Mouse (Mus musculus): ENCODE measurements around the gene Cacna1c. TPM values are rescaled to one million over a fixed set of nuclear protein-coding genes. Genes with fewer than 3 reads are reported as not detected.

Cacna1c gene
- polyA plus RNA-seq, 1 experiment from 2014 or later, result 5.2 TPM

GRCm38 (mm10) chr6:118825400-118825871 is 370.8 kb downstream of the Cacna1c start:
- WGBS, result 69% methylated on average over 6 of the region's 6 CpGs
- ATAC-seq, result no peak
- no peak overlapping the region for H3K27ac ChIP-seq

DNA sequence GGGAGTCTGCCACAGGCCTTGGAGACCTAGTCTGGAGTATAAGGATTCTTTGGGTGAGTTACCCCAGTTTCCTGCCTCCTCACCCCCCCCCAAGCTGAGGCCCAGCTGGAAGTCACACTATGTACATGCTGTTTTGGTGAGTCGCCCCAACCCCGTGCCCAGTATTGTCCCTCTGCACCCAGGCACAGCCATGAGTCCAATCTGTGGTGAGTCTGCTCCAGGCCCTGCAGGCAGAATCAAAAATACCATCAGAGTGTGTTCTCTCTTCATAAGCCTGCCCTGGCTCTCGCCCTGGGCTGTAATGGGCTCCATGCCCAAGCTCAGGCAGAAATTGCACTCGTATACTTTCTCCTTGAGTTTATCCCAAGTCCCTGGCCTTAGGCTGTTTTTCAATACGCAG is 374.7 kb downstream of the Cacna1c start:
- no peak for ATAC-seq
- whole genome bisulfite sequencing, result 89% methylated on average over 5 of the region's 5 CpGs

More at GRCm38 (mm10) chr6:118825400-118825871, 370.8 kb downstream of the Cacna1c start:
- Histone ChIP-seq H3K4me2 (replicated peaks) (no peak overlapping the region), H3K36me3 (no peaks in the 10 kb centered on the region), H3K27me3 (no peaks in the 10 kb centered on the region), H3K4me3 (replicated peaks) (no peak overlapping the region), H3K4me1 (replicated peaks) (peaks cover 12% of the 10 kb centered on the region), H3K9me3 (no peaks in the 10 kb centered on the region), H3K9ac (replicated peaks) (no peak overlapping the region)

DNA sequence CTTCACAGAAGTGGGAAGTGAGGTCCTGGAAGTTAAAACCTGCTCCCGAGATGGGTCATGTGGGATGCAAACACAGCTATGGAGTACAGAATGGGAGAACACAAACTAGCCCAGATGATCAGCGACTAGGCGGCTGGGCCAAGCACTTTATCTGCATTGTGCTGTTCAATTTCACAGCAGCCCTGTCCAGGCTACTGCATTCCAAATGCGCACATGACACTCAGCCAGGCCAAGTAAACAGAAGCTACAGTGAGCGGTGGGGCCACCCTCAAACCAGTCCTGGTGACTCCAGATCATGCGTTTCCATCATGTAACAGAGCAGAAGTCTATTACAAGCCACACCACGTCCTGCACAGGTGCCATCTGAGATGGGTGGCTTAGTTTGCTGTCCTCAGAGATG is 376.6 kb downstream of the Cacna1c start:
- no peaks in the 10 kb centered on the region for H3K36me3 ChIP-seq
- no peak for ATAC-seq
- H3K9me3 ChIP-seq, result no peaks in the 10 kb centered on the region
- H3K4me2 ChIP-seq (replicated peaks), result no peak overlapping the region
- H3K4me1 ChIP-seq (replicated peaks), result 0 out of 2 replicates have a peak, but pooled peaks cover 7% of the 10 kb centered on the region
- H3K27ac ChIP-seq, result no peak overlapping the region
- 87% methylated on average over 7 of the region's 7 CpGs for WGBS
- no peaks in the 10 kb centered on the region for H3K27me3 ChIP-seq
- no peak overlapping the region for H3K9ac ChIP-seq (replicated peaks)
- H3K4me3 ChIP-seq (replicated peaks), result no peak overlapping the region

More for the DNA sequence above, 374.7 kb downstream of the Cacna1c start:
- Histone ChIP-seq H3K27me3 (no peaks in the 10 kb centered on the region), H3K4me2 (replicated peaks) (no peak overlapping the region), H3K9me3 (no peaks in the 10 kb centered on the region), H3K36me3 (no peaks in the 10 kb centered on the region), H3K9ac (replicated peaks) (no peak overlapping the region), H3K4me1 (replicated peaks) (0 out of 2 replicates have a peak, but pooled peaks cover 4% of the 10 kb centered on the region), H3K4me3 (replicated peaks) (no peak overlapping the region), H3K27ac (no peak overlapping the region)

GRCm38 (mm10) chr6:118817928-118818503 is 378.2 kb downstream of the Cacna1c start:
- Histone ChIP-seq H3K27ac (no peak overlapping the region), H3K27me3 (no peaks in the 10 kb centered on the region), H3K36me3 (no peaks in the 10 kb centered on the region), H3K4me1 (replicated peaks) (0 out of 2 replicates have a peak, but pooled peaks cover 7% of the 10 kb centered on the region), H3K9ac (replicated peaks) (no peak overlapping the region), H3K4me3 (replicated peaks) (no peak overlapping the region), H3K4me2 (replicated peaks) (no peak overlapping the region), H3K9me3 (no peaks in the 10 kb centered on the region)
- 72% methylated on average over 5 of the region's 5 CpGs for WGBS
- no peak for ATAC-seq

GRCm38 (mm10) chr6:118816253-118816652 is 380.0 kb downstream of the Cacna1c start:
- H3K4me2 ChIP-seq (replicated peaks), result no peak overlapping the region
- no peak overlapping the region for H3K9ac ChIP-seq (replicated peaks)
- ATAC-seq, result peak; percentile 34; the same call in 1 of the 2 replicates
- 86% methylated on average over 6 of the region's 6 CpGs for WGBS
- no peaks in the 10 kb centered on the region for H3K27me3 ChIP-seq
- H3K9me3 ChIP-seq, result no peaks in the 10 kb centered on the region
- H3K27ac ChIP-seq, result no peak overlapping the region
- no peak overlapping the region for H3K4me3 ChIP-seq (replicated peaks)
- no peaks in the 10 kb centered on the region for H3K36me3 ChIP-seq
- H3K4me1 ChIP-seq (replicated peaks), result 0 out of 2 replicates have a peak, but pooled peaks cover 7% of the 10 kb centered on the region

DNA sequence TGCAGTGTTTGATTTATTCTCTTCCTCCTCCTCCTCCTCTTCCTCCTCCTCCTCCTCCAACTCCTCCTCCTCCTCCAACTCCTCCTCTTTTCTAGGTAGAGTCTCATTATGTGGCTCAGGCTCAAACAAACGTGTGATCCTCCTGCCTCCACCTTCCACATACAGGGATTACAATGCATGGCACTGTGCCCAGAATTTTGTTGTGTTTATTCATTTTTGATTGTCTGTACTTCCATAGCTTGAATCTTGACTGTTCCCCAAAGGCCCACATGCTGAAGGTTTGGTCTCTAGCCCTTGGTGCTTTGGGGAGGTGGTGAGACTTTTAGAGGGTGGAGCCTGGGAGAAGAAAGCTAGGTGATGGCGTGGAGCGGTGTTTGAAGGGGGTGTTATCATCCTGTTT is 383.7 kb downstream of the Cacna1c start:
- Histone ChIP-seq H3K27me3 (no peaks in the 10 kb centered on the region), H3K9me3 (no peaks in the 10 kb centered on the region), H3K9ac (replicated peaks) (no peak overlapping the region), H3K27ac (no peak overlapping the region), H3K4me3 (replicated peaks) (no peak overlapping the region), H3K36me3 (no peaks in the 10 kb centered on the region), H3K4me1 (replicated peaks) (peaks cover 14% of the 10 kb centered on the region; the same call in 1 of the 2 replicates), H3K4me2 (replicated peaks) (no peak overlapping the region)
- ATAC-seq, result no peak
- WGBS, result 79% methylated on average over 3 of the region's 3 CpGs

GRCm38 (mm10) chr6:118812007-118812406 is 384.2 kb downstream of the Cacna1c start:
- Histone ChIP-seq H3K9ac (replicated peaks) (no peak overlapping the region), H3K4me3 (replicated peaks) (no peak overlapping the region), H3K9me3 (no peaks in the 10 kb centered on the region), H3K27me3 (no peaks in the 10 kb centered on the region), H3K4me2 (replicated peaks) (no peak overlapping the region), H3K4me1 (replicated peaks) (peaks cover 14% of the 10 kb centered on the region; the same call in 1 of the 2 replicates), H3K36me3 (no peaks in the 10 kb centered on the region), H3K27ac (no peak overlapping the region)
- WGBS, result 89% methylated on average over 4 of the region's 4 CpGs
- no peak for ATAC-seq

GRCm38 (mm10) chr6:118810834-118811233 is 385.4 kb downstream of the Cacna1c start:
- no peak for ATAC-seq

DNA sequence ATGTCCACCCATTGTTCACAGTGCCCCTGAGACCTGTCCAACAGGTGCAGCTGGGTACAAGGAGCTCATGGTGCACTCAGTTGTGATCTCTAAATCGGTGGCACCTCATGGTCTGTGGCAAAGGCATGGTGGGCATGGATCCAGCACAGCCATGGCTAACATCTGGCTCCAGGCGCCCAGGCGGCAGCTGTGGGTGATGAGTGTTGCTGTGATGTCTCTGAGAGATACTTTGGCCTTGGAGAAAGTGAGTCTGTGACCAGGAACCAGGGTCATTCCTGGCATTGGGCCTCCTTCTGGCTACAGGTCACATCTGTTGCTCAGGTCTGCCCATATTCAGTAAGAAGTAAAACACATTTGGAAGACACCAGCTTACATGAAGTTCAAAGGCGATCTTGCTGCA is 391.1 kb downstream of the Cacna1c start:
- no peak for ATAC-seq
- no peaks in the 10 kb centered on the region for H3K27me3 ChIP-seq
- WGBS, result 89% methylated on average over 4 of the region's 4 CpGs

More at GRCm38 (mm10) chr6:118810834-118811233, 385.4 kb downstream of the Cacna1c start:
- no peaks in the 10 kb centered on the region for H3K9me3 ChIP-seq
- H3K36me3 ChIP-seq, result no peaks in the 10 kb centered on the region
- no peak overlapping the region; the same call in 1 of the 2 replicates for H3K9ac ChIP-seq (replicated peaks)
- 17% methylated on average over 1 of the region's 1 CpGs for WGBS
- peaks cover 11% of the 10 kb centered on the region; the same call in 1 of the 2 replicates for H3K4me1 ChIP-seq (replicated peaks)
- no peak overlapping the region for H3K4me2 ChIP-seq (replicated peaks)
- no peaks in the 10 kb centered on the region for H3K27me3 ChIP-seq
- no peak overlapping the region for H3K27ac ChIP-seq
- H3K4me3 ChIP-seq (replicated peaks), result no peak overlapping the region

GRCm38 (mm10) chr6:118802286-118802685 is 393.9 kb downstream of the Cacna1c start:
- Histone ChIP-seq H3K27ac (no peak overlapping the region), H3K27me3 (no peaks in the 10 kb centered on the region), H3K4me1 (replicated peaks) (0 out of 2 replicates have a peak, but pooled peaks cover 5% of the 10 kb centered on the region), H3K9ac (replicated peaks) (no peak overlapping the region), H3K4me2 (replicated peaks) (no peak overlapping the region), H3K4me3 (replicated peaks) (no peak overlapping the region), H3K9me3 (no peaks in the 10 kb centered on the region), H3K36me3 (no peaks in the 10 kb centered on the region)
- no peak for ATAC-seq
- 65% methylated on average over 11 of the region's 11 CpGs for WGBS

More for the DNA sequence above, 391.1 kb downstream of the Cacna1c start:
- Histone ChIP-seq H3K9me3 (no peaks in the 10 kb centered on the region), H3K4me2 (replicated peaks) (no peak overlapping the region), H3K27ac (no peak overlapping the region), H3K4me1 (replicated peaks) (peaks cover 12% of the 10 kb centered on the region; the same call in 1 of the 2 replicates), H3K36me3 (no peaks in the 10 kb centered on the region), H3K4me3 (replicated peaks) (no peak overlapping the region), H3K9ac (replicated peaks) (no peak overlapping the region)

GRCm38 (mm10) chr6:118796393-118796792 is 399.8 kb downstream of the Cacna1c start:
- Histone ChIP-seq H3K9ac (replicated peaks) (no peak overlapping the region), H3K4me2 (replicated peaks) (no peak overlapping the region), H3K27ac (0 out of 2 replicates have a peak overlapping the region, but pooled peaks have one; percentile 52), H3K9me3 (no peaks in the 10 kb centered on the region), H3K4me3 (replicated peaks) (no peak overlapping the region), H3K36me3 (no peaks in the 10 kb centered on the region), H3K4me1 (replicated peaks) (peaks cover 22% of the 10 kb centered on the region), H3K27me3 (no peaks in the 10 kb centered on the region)
- WGBS, result 78% methylated on average over 4 of the region's 4 CpGs
- no peak for ATAC-seq

GRCm38 (mm10) chr6:118795716-118796115 is 400.5 kb downstream of the Cacna1c start:
- H3K4me1 ChIP-seq (replicated peaks), result peaks cover 23% of the 10 kb centered on the region
- no peak for ATAC-seq
- H3K27ac ChIP-seq, result 0 out of 2 replicates have a peak overlapping the region, but pooled peaks have one; percentile 52

More at GRCm38 (mm10) chr6:118795716-118796115, 400.5 kb downstream of the Cacna1c start:
- no peaks in the 10 kb centered on the region for H3K27me3 ChIP-seq
- no peaks in the 10 kb centered on the region for H3K9me3 ChIP-seq
- no peak overlapping the region for H3K4me2 ChIP-seq (replicated peaks)
- H3K4me3 ChIP-seq (replicated peaks), result no peak overlapping the region
- no peak overlapping the region for H3K9ac ChIP-seq (replicated peaks)
- no peaks in the 10 kb centered on the region for H3K36me3 ChIP-seq

All from midbrain, embryonic 13.5 days (tissue).